Mouse (Mus musculus): ENCODE results near the gene Olfr221.

DNA sequence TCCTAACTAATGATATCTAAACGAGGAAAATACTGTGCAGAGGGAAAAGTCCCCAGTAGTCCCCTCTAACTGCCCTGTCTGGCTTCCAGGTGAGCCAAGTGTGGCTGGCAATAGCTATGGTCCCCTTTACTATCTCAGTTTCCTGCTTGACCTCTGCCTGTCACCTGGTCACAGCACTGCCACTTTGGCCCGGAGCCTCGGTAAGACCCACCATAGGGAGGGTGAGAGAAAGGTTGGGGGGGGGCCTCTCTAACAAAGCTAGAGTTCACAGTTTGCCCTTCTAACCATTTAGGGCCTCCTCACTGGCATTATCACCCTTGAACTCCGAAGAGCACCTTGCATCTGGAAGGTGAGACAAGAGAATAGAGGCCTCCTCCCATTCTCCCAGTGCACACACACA, 24.6 kb downstream of the Olfr221 start:
- TF ChIP-seq GATA1 (IDR thresholded peaks at IDR 0.05; ENCODE audit: borderline replicate concordance, low read length) (no peak), FLI1 (IDR thresholded peaks at IDR 0.05; ENCODE audit: low read length) (no peak)

All from megakaryocyte, embryonic 14.5 days (primary cell).